Mouse (Mus musculus): ENCODE measurements at regions not wholly inside any gene's neighbourhood (a gene's known extent, or its start where the extent isn't known, plus 50 kb on each side); places are given as distances from the start of the nearest gene placed in this dataset.
A peak's percentile ranks its signal among the peaks of the same experiment; 100 is the strongest.

GRCm38 (mm10) chr5:58184616-58185015 is 466.8 kb downstream of the Pcdh7 start:
- DNase-seq (ENCODE audit: low read depth): no peak

- DNase-seq (ENCODE audit: low read depth): no peak
Measured at GRCm38 (mm10) chr5:58207527-58207926, 489.8 kb downstream of the Pcdh7 start.

GRCm38 (mm10) chr5:58227137-58227536 is 509.4 kb downstream of the Pcdh7 start:
- DNase-seq (ENCODE audit: low read depth): no peak

- DNase-seq (ENCODE audit: low read depth): peak; percentile 14
Measured at GRCm38 (mm10) chr5:58228726-58229125, 511.0 kb downstream of the Pcdh7 start.

Measured in gonadal fat pad, adult 2 months (tissue).